Mouse (Mus musculus) testis, adult 2 months (tissue): ENCODE measurements around the gene Klrb1f.

ENCODE experiments used
- CTCF ChIP-seq: fragments of 200-500 bp; IDR thresholded peaks from 2 replicates; pipeline ENCODE4 v1.5.1; 2012; ENCODE audit warnings: low read depth, mild to moderate bottlenecking, inconsistent platforms, low read length, moderate library complexity; ENCODE audit not compliant: control insufficient read depth, insufficient read depth, insufficient replicate concordance
- POLR2A ChIP-seq: fragments of 200-500 bp; IDR thresholded peaks from 2 replicates; pipeline ENCODE4 v1.6.1; 2012; ENCODE audit warnings: low read depth, mild to moderate bottlenecking, inconsistent platforms, low read length, moderate library complexity; ENCODE audit not compliant: control insufficient read depth

- TF ChIP-seq CTCF (no peak), POLR2A (no peak)
Measured at GRCm38 (mm10) chr6:129056237-129056636, 10.5 kb downstream of the Klrb1f start.
